Mouse (Mus musculus): ENCODE data around the gene Sgms2. TPM values are rescaled to one million over a fixed set of nuclear protein-coding genes. Genes with fewer than 3 reads are reported as not detected.

The Sgms2 gene
- total RNA-seq, 2 experiments from 2014 or later: 2.3 to 5.1 TPM

Other genes starting within 250 kb of the Sgms2 start
- 10 to 100 TPM; 18.7 to 20.3 TPM for gene Hadh, start 219.3 kb downstream of the Sgms2 start, total RNA-seq (2021)
- gene Cyp2u1, start 188.2 kb downstream of the Sgms2 start, total RNA-seq (2021): 10 to 100 TPM; 15.9 to 17.0 TPM
- 10 to 100 TPM; 62.1 to 64.5 TPM for gene Papss1, start 73.4 kb upstream of the Sgms2 start, total RNA-seq (2021)